Comparison of ENCODE assay signal across 8 mouse cellular contexts in the genomic region with DNA sequence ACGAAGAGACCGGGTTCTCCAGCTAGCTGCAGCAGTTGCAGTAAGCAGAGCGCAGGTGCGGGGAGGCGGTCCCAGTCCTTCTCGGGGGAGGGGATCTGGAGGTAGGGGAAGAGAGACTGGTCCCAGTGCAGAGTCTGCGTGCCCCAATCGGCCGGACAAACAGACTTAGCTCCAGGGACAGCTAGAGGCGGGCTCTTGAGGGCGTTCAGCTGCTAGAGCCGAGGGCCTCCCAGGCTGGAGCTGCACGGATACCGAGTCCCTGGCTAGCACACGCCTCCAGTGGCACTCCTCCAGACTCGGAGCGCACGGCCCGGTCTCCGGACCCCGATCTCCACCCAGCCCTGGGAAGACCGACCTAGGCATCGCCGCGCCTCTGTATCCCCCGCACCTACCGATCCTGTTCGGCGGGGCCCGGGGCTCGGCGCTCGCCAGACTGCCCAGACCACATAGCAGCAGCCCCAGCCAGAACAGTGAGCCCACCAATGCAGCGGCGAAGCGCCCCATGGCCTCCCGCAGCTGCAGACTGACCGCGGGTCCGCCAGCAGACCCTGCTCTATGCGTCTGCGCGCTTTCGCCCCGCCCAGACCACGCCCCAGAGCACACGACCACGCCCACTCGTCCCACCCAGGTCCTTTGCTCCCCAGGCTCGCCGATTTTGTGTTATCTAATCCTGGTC. TPM values are rescaled to one million over a fixed set of nuclear protein-coding genes. Genes with fewer than 3 reads are reported as not detected.
DNase-seq lines count a peak whose midpoint lies in the region; ATAC-seq and TF ChIP-seq lines count a peak whose summit lies in the region.

A gene (minus strand): TSS at position 574 of the 676 bp plus-strand sequence.

- H3K9me3 ChIP-seq in lung, embryonic 15.5 days, result no peaks in the 10 kb centered on the region

- DNase-seq in Muller cell, postnatal 12 days (ENCODE audit: inconsistent ontology term), result peak; percentile 93
- DNase-seq in cerebellum, adult 9-10 months, result peak; percentile 89
- peak; percentile 65 for DNase-seq in layer of hippocampus, adult 9-10 months (ENCODE audit: low spot score)
- DNase-seq in ovary, adult 18-20 months (ENCODE audit: low spot score), result peak; percentile 83
- peak; percentile 86 for DNase-seq in thymus, adult 2 months

- H3K4me3 ChIP-seq in lung, embryonic 15.5 days, result peak within 1 kb of the TSS; percentile 84
- peak within 1 kb of the TSS; percentile 92 for H3K4me3 ChIP-seq in thymus, adult 2 months (ENCODE audit: control insufficient read depth, insufficient read depth, low read length)

- 0% methylated on average over 51 of the region's 51 CpGs for WGBS in lung, embryonic 15.5 days
- WGBS in thymus, adult 2 months, result under 1% methylated on average over 51 of the region's 51 CpGs

- H3K4me2 ChIP-seq in lung, embryonic 15.5 days, result peak within 1 kb of the TSS; percentile 79

- peaks cover 10% of the 10 kb centered on the region for H3K36me3 ChIP-seq in lung, embryonic 15.5 days
- no peaks in the 10 kb centered on the region for H3K36me3 ChIP-seq in thymus, adult 2 months (ENCODE audit: control insufficient read depth, insufficient read depth, low read length)

- no peak for TF ChIP-seq CTCF in thymus, adult 2 months (IDR thresholded peaks at IDR 0.05; ENCODE audit: borderline replicate concordance, control insufficient read depth, extremely low read depth, insufficient read depth, low read length, poor library complexity)

- no peaks in the 10 kb centered on the region for H3K27me3 ChIP-seq in lung, embryonic 15.5 days
- no peaks in the 10 kb centered on the region for H3K27me3 ChIP-seq in thymus, adult 2 months (ENCODE audit: control insufficient read depth, insufficient read depth, low read length)

- peak within 1 kb of the TSS; percentile 91 for H3K27ac ChIP-seq in lung, embryonic 15.5 days
- no peak within 1 kb of the TSS for H3K27ac ChIP-seq in thymus, adult 2 months (ENCODE audit: control insufficient read depth, insufficient read depth, low read length)

- peak; percentile 81 for ATAC-seq in frontal cortex, adult (ENCODE audit: low TSS enrichment)
- peak; percentile 80 to 85 for ATAC-seq in hematopoietic stem cell, adult 5-6 weeks (replicated peaks in 1 of 2; ENCODE audit: insufficient read depth in 1 of 2, low FRiP score in 2 of 2, low TSS enrichment in 1 of 2, low read depth in 1 of 2, poor library complexity in 2 of 2, severe bottlenecking in 2 of 2)
- peak; percentile 96 for ATAC-seq in lung, embryonic 15.5 days (ENCODE audit: borderline replicate concordance, extremely low read depth, low FRiP score, low TSS enrichment)

- peak within 1 kb of the TSS; percentile 85 for H3K9ac ChIP-seq in lung, embryonic 15.5 days

- TF ChIP-seq POLR2A in thymus, adult 2 months (IDR thresholded peaks at IDR 0.05; ENCODE audit: control insufficient read depth, extremely low read depth, insufficient read depth, low read length, poor library complexity), result no peak; the same call in 1 of the 2 replicates

- H3K4me1 ChIP-seq in lung, embryonic 15.5 days, result peaks cover 27% of the 10 kb centered on the region
- peaks cover 8% of the 10 kb centered on the region for H3K4me1 ChIP-seq in thymus, adult 2 months (replicated peaks; ENCODE audit: control insufficient read depth, insufficient read depth, low read length)

RNA-seq across cellular contexts. Expression of the gene that starts here (rescaled TPM):
- total RNA-seq in hematopoietic stem cell, adult 5-6 weeks (2017), result 29.1 and 57.0 TPM in 2 replicates
- polyA plus RNA-seq in lung, embryonic 15.5 days (2015; fragmentation: Nextera tagmentation; extraction: Ambion mirVana), result 80.9 and 82.2 TPM in 2 replicates
- 14.9 and 15.8 TPM in 2 replicates for polyA plus RNA-seq in thymus, adult 2 months (2012; rRNA removed)
